Mouse (Mus musculus) embryonic facial prominence, embryonic 10.5 days (tissue): ENCODE data around the gene Gipc3. TPM values are rescaled to one million over a fixed set of nuclear protein-coding genes. Genes with fewer than 3 reads are reported as not detected.

Source experiments
- DNase-seq: peaks from one replicate; pipeline ENCODE4 v3.0.0-alpha.2; 2017; ENCODE audit warnings: low spot score
- H3K27ac ChIP-seq: fragments of 300-500 bp; sonication (generic); replicated peaks from 2 replicates; pipeline ENCODE4 v1.5.1; 2016; ENCODE audit warnings: mild to moderate bottlenecking
- H3K27me3 ChIP-seq: fragments of 300-500 bp; sonication (generic); replicated peaks from 2 replicates; pipeline ENCODE4 v1.6.1; 2016; ENCODE audit warnings: low read depth, mild to moderate bottlenecking; ENCODE audit not compliant: poor library complexity, severe bottlenecking
- H3K36me3 ChIP-seq: fragments of 300-500 bp; sonication (generic); replicated peaks from 2 replicates; pipeline ENCODE4 v1.6.1; 2016; ENCODE audit warnings: mild to moderate bottlenecking, moderate library complexity
- H3K4me1 ChIP-seq: fragments of 300-500 bp; sonication (generic); 2 replicates; pipeline ENCODE4 v1.6.1; 2016
- H3K4me3 ChIP-seq: fragments of 300-500 bp; sonication (generic); 2 replicates; pipeline ENCODE4 v1.5.1; 2016; ENCODE audit warnings: mild to moderate bottlenecking, moderate library complexity
- H3K9me3 ChIP-seq: fragments of 300-500 bp; sonication (generic); 2 replicates; pipeline ENCODE4 v1.6.1; 2016; ENCODE audit warnings: mild to moderate bottlenecking
- WGBS: fragments of 180-500 bp; shearing (Covaris S2); methylation state at CpG from one replicate; pipeline ENCODE4 v1.1.7; 2016; 5-methylcytosine and 5-hydroxymethylcytosine counted together
- polyA plus RNA-seq: library from polyadenylated mRNA; unstranded; fragments of >200 nt; fragmentation: Nextera tagmentation; extraction: Ambion mirVana; gene quantifications from 2 replicates; pipeline ENCODE4 v1.2.1, GENCODE M21; 2016

Gipc3 gene
- polyA plus RNA-seq, 1 experiment from 2014 or later = not detected

- no peak for DNase-seq
- H3K4me3 ChIP-seq = no peak overlapping the region
- 92% methylated on average over 17 of the region's 17 CpGs for WGBS
Measured at GRCm38 (mm10) chr10:81298369-81299100, 44.5 kb downstream of the Gipc3 start.

GRCm38 (mm10) chr10:81297845-81298244 lies 45.2 kb downstream of the Gipc3 start:
- H3K4me3 ChIP-seq = no peak overlapping the region
- no peaks in the 10 kb centered on the region for H3K27me3 ChIP-seq
- peaks cover 61% of the 10 kb centered on the region for H3K36me3 ChIP-seq
- H3K4me1 ChIP-seq = peaks cover 87% of the 10 kb centered on the region
- H3K27ac ChIP-seq = peak overlapping the region; percentile 49; the same call in 1 of the 2 replicates
- WGBS = 49% methylated on average over 10 of the region's 10 CpGs
- no peaks in the 10 kb centered on the region for H3K9me3 ChIP-seq
- DNase-seq = no peak

More at GRCm38 (mm10) chr10:81298369-81299100, 44.5 kb downstream of the Gipc3 start:
- peaks cover 87% of the 10 kb centered on the region for H3K4me1 ChIP-seq
- no peaks in the 10 kb centered on the region for H3K27me3 ChIP-seq
- peaks cover 65% of the 10 kb centered on the region for H3K36me3 ChIP-seq
- no peaks in the 10 kb centered on the region for H3K9me3 ChIP-seq
- 0 out of 2 replicates have a peak overlapping the region, but pooled peaks have one; percentile 3 for H3K27ac ChIP-seq

GRCm38 (mm10) chr10:81297246-81297645 lies 45.8 kb downstream of the Gipc3 start:
- WGBS = 70% methylated on average over 6 of the region's 6 CpGs
- no peak for DNase-seq
- Histone ChIP-seq H3K27me3 (peaks cover 1% of the 10 kb centered on the region; the same call in 1 of the 2 replicates), H3K4me1 (peaks cover 81% of the 10 kb centered on the region), H3K36me3 (peaks cover 57% of the 10 kb centered on the region), H3K4me3 (no peak overlapping the region), H3K9me3 (no peaks in the 10 kb centered on the region), H3K27ac (no peak overlapping the region)

DNA sequence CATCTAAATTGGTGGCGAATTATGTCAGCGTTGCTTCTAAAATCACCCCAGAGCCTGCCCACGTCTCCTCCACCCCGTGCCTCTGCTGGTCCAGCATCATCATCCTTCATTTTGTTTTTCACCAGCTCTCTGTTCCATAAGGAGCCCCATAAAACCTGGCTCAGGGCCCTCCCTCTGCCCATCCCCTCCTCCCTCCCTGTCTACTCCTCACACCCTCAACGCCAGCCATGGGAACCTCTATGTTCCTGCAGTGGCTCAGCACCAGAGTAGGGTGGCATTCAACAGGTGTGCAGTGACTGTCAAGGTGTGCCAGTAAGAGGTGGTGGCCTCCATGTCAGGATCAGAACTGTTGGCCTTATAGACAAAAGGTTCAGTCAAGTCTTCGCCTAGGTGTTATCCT lies 47.9 kb downstream of the Gipc3 start:
- Histone ChIP-seq H3K27me3 (peaks cover 22% of the 10 kb centered on the region), H3K36me3 (peaks cover 42% of the 10 kb centered on the region), H3K4me3 (peak overlapping the region; percentile 75), H3K9me3 (no peaks in the 10 kb centered on the region), H3K27ac (no peak overlapping the region), H3K4me1 (peaks cover 74% of the 10 kb centered on the region)
- no peak for DNase-seq
- WGBS = 92% methylated on average over 6 of the region's 6 CpGs

GRCm38 (mm10) chr10:81294442-81294841 lies 48.6 kb downstream of the Gipc3 start:
- Histone ChIP-seq H3K4me3 (peak overlapping the region; percentile 75), H3K36me3 (peaks cover 37% of the 10 kb centered on the region), H3K9me3 (no peaks in the 10 kb centered on the region), H3K27ac (no peak overlapping the region), H3K27me3 (peaks cover 29% of the 10 kb centered on the region), H3K4me1 (peaks cover 68% of the 10 kb centered on the region)
- 61% methylated on average over 8 of the region's 8 CpGs for WGBS
- no peak for DNase-seq

DNA sequence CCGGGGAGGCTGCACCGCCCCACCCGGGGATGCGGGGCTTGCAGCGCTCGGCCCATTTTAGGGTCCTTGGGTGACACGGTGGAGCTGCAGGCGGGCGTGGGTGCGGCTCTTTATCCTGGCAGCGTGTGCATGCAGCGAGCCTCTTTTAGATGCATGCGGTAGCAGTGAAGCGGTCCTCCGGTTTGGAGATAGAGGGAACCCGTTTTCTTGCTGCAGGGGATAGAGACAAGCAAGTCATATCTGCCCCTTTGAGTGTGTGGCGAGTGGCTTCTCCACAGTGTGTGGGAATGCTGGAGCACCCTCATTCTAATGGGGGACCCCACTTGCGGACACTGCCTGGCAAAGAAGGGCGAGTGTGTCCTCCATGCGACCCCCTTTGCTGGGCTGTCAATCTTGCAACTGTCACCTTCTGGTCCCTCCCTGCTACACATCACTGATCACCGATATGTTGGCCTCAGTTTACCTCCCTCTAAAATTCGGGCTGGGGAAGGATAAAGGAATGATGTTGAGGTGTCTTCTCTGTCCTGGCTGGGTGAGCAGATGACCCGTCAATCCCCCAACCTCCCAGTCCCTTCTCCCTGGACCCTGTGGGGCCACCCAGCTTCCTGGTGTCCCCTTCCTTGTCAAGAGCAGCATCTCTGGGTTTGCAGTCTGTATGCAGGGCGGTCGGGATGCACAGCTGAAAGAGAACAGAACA lies 49.6 kb downstream of the Gipc3 start:
- H3K9me3 ChIP-seq = no peaks in the 10 kb centered on the region
- peaks cover 33% of the 10 kb centered on the region for H3K36me3 ChIP-seq
- peak overlapping the region; percentile 75 for H3K4me3 ChIP-seq
- H3K27me3 ChIP-seq = peaks cover 36% of the 10 kb centered on the region
- H3K27ac ChIP-seq = peak overlapping the region; percentile 93
- no peak for DNase-seq
- H3K4me1 ChIP-seq = peaks cover 65% of the 10 kb centered on the region
- WGBS = 5% methylated on average over 25 of the region's 25 CpGs

DNA sequence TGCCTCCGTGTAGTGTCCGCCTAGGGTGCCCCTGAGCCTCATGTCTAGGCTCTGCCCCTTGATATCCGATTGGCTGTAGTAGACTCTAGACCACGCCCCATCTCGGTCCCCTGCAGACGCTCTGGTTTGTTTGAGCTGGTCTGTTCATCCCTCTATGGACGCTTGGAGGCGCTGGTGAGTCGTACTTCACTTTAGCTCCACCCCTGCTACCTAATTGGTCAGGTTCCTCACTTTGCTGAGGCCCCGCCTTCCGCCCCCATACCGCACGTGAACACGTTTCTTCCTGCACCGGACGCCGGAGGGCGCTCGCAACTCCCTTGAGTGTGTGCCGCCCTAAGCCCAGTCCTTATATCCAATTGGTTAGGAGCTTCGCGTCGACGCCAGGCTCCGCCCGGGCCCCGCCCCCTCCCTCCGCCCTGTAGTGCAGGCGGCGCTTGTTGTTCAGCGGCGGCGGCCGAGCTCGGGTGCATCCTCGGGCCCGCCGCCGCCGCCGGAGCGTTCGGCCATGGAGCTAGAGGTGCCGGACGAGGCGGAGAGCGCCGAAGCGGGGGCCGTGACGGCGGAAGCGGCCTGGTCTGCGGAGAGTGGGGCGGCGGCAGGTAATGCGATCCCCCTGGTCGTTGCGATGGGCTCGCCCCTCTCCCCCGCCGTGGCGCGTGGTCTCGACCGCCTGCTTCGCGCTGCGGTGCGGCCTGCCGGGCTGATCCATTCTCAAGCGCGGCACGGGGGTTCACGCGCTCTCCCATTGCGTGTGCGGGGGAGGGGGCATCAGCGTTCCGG lies 50.3 kb downstream of the Gipc3 start, which contains the start of gene Pip5k1c:
TSS of gene Pip5k1c (plus strand) at position 410 of the 780 bp plus-strand sequence.
- Histone ChIP-seq H3K4me1 (peaks cover 64% of the 10 kb centered on the region), H3K36me3 (peaks cover 25% of the 10 kb centered on the region), H3K9me3 (no peaks in the 10 kb centered on the region), H3K4me3 (peak within 1 kb of the TSS; percentile 75), H3K27me3 (peaks cover 43% of the 10 kb centered on the region), H3K27ac (peak within 1 kb of the TSS; percentile 93)
- peak; percentile 99 for DNase-seq
- under 1% methylated on average over 80 of the region's 80 CpGs for WGBS

DNA sequence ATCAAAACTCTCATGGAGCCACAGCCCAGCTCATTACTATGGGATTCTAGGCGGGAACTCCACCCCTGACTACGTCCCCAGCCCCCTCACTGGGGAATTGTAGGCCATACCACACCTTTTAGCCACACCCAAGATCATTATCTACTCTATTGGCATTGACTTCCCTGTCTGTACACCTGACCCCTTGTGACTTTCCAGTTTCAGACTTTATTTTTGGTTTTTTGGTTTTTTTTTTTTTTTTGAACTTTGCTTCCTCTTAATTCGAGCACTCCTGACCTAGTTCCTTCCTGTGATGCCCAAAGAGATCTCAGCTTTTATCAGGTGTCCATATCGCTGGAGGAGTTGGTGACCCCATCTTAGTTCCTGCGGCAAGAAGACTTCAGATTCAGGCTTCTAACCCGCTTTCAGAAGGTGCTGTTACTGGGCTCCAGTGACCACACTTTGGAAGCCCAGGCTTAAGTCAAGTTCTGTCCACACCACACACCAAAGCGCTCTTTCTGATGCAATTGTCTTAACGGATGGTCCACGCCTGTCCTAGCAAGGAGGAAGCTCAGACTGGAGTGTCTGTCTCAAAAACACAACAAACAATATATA lies 51.5 kb downstream of the Gipc3 start, which contains the start of gene Tjp3:
TSS of gene Tjp3 (minus strand) at position 71 of the 594 bp plus-strand sequence.
- no peak within 1 kb of the TSS for H3K27ac ChIP-seq
- peaks cover 55% of the 10 kb centered on the region for H3K27me3 ChIP-seq
- H3K36me3 ChIP-seq = peaks cover 22% of the 10 kb centered on the region
- peaks cover 59% of the 10 kb centered on the region for H3K4me1 ChIP-seq
- H3K4me3 ChIP-seq = peak within 1 kb of the TSS; percentile 75
- 75% methylated on average over 9 of the region's 9 CpGs for WGBS
- no peak for DNase-seq
- no peaks in the 10 kb centered on the region for H3K9me3 ChIP-seq

- Histone ChIP-seq H3K27ac (no peak overlapping the region), H3K36me3 (peaks cover 16% of the 10 kb centered on the region), H3K9me3 (no peaks in the 10 kb centered on the region), H3K4me1 (peaks cover 61% of the 10 kb centered on the region), H3K27me3 (peaks cover 59% of the 10 kb centered on the region), H3K4me3 (peak overlapping the region; percentile 32)
- WGBS = 14% methylated on average over 24 of the region's 24 CpGs
- no peak for DNase-seq
Measured at GRCm38 (mm10) chr10:81290698-81291460, 52.2 kb downstream of the Gipc3 start.

- 65% methylated on average over 14 of the region's 14 CpGs for WGBS
- Histone ChIP-seq H3K27me3 (peaks cover 70% of the 10 kb centered on the region), H3K27ac (no peak overlapping the region), H3K4me3 (no peak overlapping the region), H3K36me3 (peaks cover 5% of the 10 kb centered on the region; the same call in 1 of the 2 replicates), H3K4me1 (peaks cover 61% of the 10 kb centered on the region), H3K9me3 (no peaks in the 10 kb centered on the region)
- no peak for DNase-seq
Measured at GRCm38 (mm10) chr10:81289811-81290210, 53.3 kb downstream of the Gipc3 start.

DNA sequence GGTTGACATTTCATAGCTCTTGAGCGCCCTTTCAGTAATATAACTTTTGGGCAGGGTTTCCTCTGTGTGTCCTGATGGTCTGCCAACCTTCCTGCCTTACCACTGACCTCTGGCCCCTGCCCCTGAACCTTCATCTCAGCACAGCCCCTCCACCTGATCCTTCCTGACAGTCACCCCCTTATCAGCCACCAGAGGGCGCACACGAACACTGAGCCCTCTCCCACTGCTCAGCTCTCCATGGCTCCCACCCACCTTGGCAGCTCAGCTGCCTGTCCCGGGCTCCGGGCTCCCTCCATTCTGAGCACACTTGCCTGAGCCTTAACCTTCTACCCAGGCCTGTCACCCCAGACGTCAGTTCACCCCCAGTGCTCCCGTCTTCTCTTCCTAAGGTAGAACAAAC lies 53.8 kb downstream of the Gipc3 start:
- H3K27ac ChIP-seq = no peak overlapping the region
- 3% methylated on average over 7 of the region's 7 CpGs for WGBS
- peaks cover 75% of the 10 kb centered on the region for H3K27me3 ChIP-seq
- 0 out of 2 replicates have a peak, but pooled peaks cover under 1% of the 10 kb centered on the region for H3K36me3 ChIP-seq
- no peaks in the 10 kb centered on the region for H3K9me3 ChIP-seq
- H3K4me3 ChIP-seq = 0 out of 2 replicates have a peak overlapping the region, but pooled peaks have one; percentile 17
- peak; percentile 79 for DNase-seq
- peaks cover 61% of the 10 kb centered on the region for H3K4me1 ChIP-seq
